Mouse (Mus musculus): ENCODE measurements around the gene Prpf40b. TPM values are rescaled to one million over a fixed set of nuclear protein-coding genes. Genes with fewer than 3 reads are reported as not detected.

The Prpf40b gene
- polyA plus RNA-seq, 1 experiment from 2014 or later: 113 TPM

DNA sequence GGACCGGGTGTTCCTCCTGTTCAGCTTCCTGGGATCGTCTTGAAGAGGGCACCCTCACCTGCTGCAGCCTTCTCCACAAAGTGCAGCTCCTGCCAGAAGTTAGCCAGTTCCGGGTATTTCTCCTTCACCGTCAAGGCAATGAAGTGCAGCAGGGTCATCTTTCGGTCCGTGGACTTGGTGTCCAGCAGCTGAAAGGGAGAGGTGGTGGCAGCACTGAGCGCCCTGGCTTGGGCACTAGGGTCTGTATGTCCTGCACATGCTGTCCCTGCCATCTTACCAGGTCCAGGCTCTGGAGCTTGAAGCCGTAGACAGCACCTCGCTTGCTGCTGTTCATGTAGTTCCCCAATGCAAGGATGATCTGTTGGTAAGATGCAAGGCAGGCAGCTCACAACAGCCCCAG lies 26.1 kb downstream of the Prpf40b start:
- no peak overlapping the region for H3K4me3 ChIP-seq (ENCODE audit: low read depth, low read length)
- H3K4me1 ChIP-seq (ENCODE audit: control insufficient read depth, insufficient read depth, low read length): no peaks in the 10 kb centered on the region
- WGBS: 88% methylated on average over 9 of the region's 9 CpGs
- H3K36me3 ChIP-seq (ENCODE audit: control insufficient read depth, insufficient read depth, low read length): peaks cover 48% of the 10 kb centered on the region
- ATAC-seq (ENCODE audit: low read depth): no peak
- H3K9ac ChIP-seq (replicated peaks; ENCODE audit: low read depth, low read length): no peak overlapping the region
- H3K9me3 ChIP-seq (ENCODE audit: control insufficient read depth, low read length): no peaks in the 10 kb centered on the region
- no peaks in the 10 kb centered on the region for H3K27me3 ChIP-seq (ENCODE audit: control insufficient read depth, insufficient read depth, low read length)
- H3K27ac ChIP-seq (ENCODE audit: low read depth, low read length): no peak overlapping the region
- no peak overlapping the region for H3K4me2 ChIP-seq (ENCODE audit: low read depth, low read length)

DNA sequence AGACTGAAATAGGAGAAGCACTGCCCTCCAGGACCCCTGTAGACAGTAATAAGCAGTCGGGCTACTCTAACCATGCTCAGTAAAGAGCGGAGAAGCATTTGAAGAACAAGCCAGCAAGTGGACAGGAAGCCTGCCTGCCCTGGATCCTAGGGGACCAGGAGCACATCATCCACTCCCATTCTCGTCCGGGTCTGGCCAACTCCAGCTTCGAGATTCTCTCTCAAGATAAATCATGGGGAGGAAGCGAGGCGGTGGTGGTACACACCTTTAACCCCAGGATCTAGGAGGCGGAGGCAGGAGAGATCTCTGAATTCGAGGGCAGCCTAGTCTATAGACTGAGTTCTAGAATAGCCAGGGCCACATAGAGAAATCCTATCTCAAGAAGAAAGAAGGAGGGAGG lies 29.3 kb downstream of the Prpf40b start:
- no peaks in the 10 kb centered on the region for H3K27me3 ChIP-seq (ENCODE audit: control insufficient read depth, insufficient read depth, low read length)
- H3K9me3 ChIP-seq (ENCODE audit: control insufficient read depth, low read length): no peaks in the 10 kb centered on the region
- WGBS: 79% methylated on average over 9 of the region's 9 CpGs
- H3K4me2 ChIP-seq (ENCODE audit: low read depth, low read length): no peak overlapping the region
- no peak for ATAC-seq (ENCODE audit: low read depth)
- H3K36me3 ChIP-seq (ENCODE audit: control insufficient read depth, insufficient read depth, low read length): peaks cover 30% of the 10 kb centered on the region
- H3K4me3 ChIP-seq (ENCODE audit: low read depth, low read length): no peak overlapping the region
- no peak overlapping the region for H3K27ac ChIP-seq (ENCODE audit: low read depth, low read length)
- H3K4me1 ChIP-seq (ENCODE audit: control insufficient read depth, insufficient read depth, low read length): no peaks in the 10 kb centered on the region
- H3K9ac ChIP-seq (replicated peaks; ENCODE audit: low read depth, low read length): no peak overlapping the region

DNA sequence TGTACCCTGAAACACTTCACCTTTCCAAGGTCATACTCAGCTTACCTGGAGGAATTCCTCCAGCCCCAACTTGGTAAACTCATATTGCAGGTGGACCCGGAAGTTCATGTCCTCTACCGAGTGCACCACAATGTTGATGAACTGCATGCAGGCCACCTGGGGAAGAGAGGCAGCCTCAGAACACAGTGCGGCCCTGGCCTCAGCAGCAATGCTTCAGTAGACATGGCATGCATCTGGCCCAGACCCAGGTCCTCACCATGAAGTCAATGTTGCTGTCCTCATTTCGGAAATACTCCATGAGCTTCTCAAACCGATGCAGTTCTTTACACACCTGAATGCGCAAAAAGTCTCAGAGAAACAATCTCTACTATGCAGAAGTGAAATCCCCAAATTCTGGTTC lies 30.7 kb downstream of the Prpf40b start:
- Histone ChIP-seq H3K27ac (ENCODE audit: low read depth, low read length) (no peak overlapping the region), H3K9ac (replicated peaks; ENCODE audit: low read depth, low read length) (no peak overlapping the region), H3K4me1 (ENCODE audit: control insufficient read depth, insufficient read depth, low read length) (no peaks in the 10 kb centered on the region), H3K4me3 (ENCODE audit: low read depth, low read length) (no peak overlapping the region), H3K27me3 (ENCODE audit: control insufficient read depth, insufficient read depth, low read length) (no peaks in the 10 kb centered on the region), H3K36me3 (ENCODE audit: control insufficient read depth, insufficient read depth, low read length) (peaks cover 19% of the 10 kb centered on the region), H3K4me2 (ENCODE audit: low read depth, low read length) (no peak overlapping the region), H3K9me3 (ENCODE audit: control insufficient read depth, low read length) (no peaks in the 10 kb centered on the region)
- no peak for ATAC-seq (ENCODE audit: low read depth)
- 96% methylated on average over 6 of the region's 6 CpGs for whole genome bisulfite sequencing

DNA sequence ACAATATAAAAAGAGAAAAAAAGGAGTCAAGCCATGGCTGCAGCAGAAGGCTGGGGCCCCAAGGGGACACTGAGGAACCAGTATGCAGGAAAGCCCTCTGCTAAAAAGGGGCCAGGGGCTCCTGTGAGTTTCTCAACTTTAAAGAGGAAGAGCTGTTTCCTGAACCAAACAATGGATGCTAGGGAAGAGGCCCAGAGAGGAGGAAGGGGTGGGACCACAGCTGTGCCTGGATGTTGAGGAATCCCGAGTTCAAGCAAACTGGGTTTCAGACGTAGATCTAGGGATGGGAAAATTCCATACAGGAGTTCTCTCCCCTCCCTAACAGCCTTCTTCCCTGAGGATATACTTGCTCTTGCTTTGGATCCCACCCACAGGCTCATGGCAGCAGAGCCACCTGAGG lies 31.5 kb downstream of the Prpf40b start:
- Histone ChIP-seq H3K4me3 (ENCODE audit: low read depth, low read length) (no peak overlapping the region), H3K27me3 (ENCODE audit: control insufficient read depth, insufficient read depth, low read length) (no peaks in the 10 kb centered on the region), H3K27ac (ENCODE audit: low read depth, low read length) (no peak overlapping the region), H3K4me1 (ENCODE audit: control insufficient read depth, insufficient read depth, low read length) (no peaks in the 10 kb centered on the region), H3K4me2 (ENCODE audit: low read depth, low read length) (no peak overlapping the region), H3K9ac (replicated peaks; ENCODE audit: low read depth, low read length) (no peak overlapping the region), H3K36me3 (ENCODE audit: control insufficient read depth, insufficient read depth, low read length) (peaks cover 11% of the 10 kb centered on the region), H3K9me3 (ENCODE audit: control insufficient read depth, low read length) (no peaks in the 10 kb centered on the region)
- 45% methylated on average over 2 of the region's 2 CpGs for WGBS
- ATAC-seq (ENCODE audit: low read depth): no peak

DNA sequence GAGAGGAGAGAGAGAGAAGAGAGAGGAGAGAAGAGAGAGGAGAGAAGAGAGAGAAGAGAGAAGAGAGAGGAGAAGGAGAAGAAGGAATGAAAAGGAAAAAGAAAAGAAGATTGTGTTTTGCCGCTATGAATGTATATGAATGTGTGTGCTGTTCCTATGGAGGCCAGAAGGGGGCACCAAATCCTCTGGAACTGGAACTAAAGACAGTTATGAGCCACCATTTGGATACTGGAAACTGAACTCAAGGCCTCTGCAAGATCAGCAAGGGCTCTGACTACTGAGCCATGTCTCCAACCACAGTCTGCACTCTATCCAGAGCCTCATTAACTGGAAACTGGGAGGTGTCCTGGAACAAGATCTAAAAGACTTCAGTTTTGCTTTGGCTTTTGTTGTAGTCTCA lies 32.1 kb downstream of the Prpf40b start:
- Histone ChIP-seq H3K9me3 (ENCODE audit: control insufficient read depth, low read length) (no peaks in the 10 kb centered on the region), H3K36me3 (ENCODE audit: control insufficient read depth, insufficient read depth, low read length) (peaks cover 8% of the 10 kb centered on the region), H3K4me1 (ENCODE audit: control insufficient read depth, insufficient read depth, low read length) (no peaks in the 10 kb centered on the region), H3K4me2 (ENCODE audit: low read depth, low read length) (no peak overlapping the region), H3K27ac (ENCODE audit: low read depth, low read length) (no peak overlapping the region), H3K9ac (replicated peaks; ENCODE audit: low read depth, low read length) (no peak overlapping the region), H3K27me3 (ENCODE audit: control insufficient read depth, insufficient read depth, low read length) (no peaks in the 10 kb centered on the region), H3K4me3 (ENCODE audit: low read depth, low read length) (no peak overlapping the region)
- ATAC-seq (ENCODE audit: low read depth): no peak
- WGBS: 75% methylated on average over 1 of the region's 1 CpGs

DNA sequence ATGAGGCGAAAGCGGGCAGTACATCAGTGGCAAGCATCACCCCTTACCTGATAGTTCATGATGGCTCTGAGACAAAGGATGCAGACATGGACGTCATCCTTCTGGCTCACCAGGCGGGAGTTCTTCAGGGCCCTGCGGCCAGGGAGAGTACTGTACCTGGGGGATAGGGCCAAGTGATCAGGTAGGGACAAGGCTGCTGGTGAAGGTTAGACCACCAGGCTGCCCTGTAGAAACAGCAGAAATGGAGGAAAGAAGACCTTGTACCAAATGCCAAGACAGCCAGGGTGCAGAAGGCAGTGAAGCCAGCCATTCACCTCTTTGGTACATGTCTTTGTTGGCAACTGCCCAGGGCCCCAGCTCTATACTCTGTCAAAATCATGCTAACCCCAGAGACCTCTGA lies 33.1 kb downstream of the Prpf40b start:
- Histone ChIP-seq H3K4me2 (ENCODE audit: low read depth, low read length) (no peak overlapping the region), H3K36me3 (ENCODE audit: control insufficient read depth, insufficient read depth, low read length) (peaks cover 8% of the 10 kb centered on the region), H3K4me1 (ENCODE audit: control insufficient read depth, insufficient read depth, low read length) (0 out of 2 replicates have a peak, but pooled peaks cover under 1% of the 10 kb centered on the region), H3K9me3 (ENCODE audit: control insufficient read depth, low read length) (no peaks in the 10 kb centered on the region), H3K4me3 (ENCODE audit: low read depth, low read length) (no peak overlapping the region), H3K9ac (replicated peaks; ENCODE audit: low read depth, low read length) (no peak overlapping the region), H3K27me3 (ENCODE audit: control insufficient read depth, insufficient read depth, low read length) (no peaks in the 10 kb centered on the region), H3K27ac (ENCODE audit: low read depth, low read length) (no peak overlapping the region)
- WGBS: 97% methylated on average over 5 of the region's 5 CpGs
- ATAC-seq (ENCODE audit: low read depth): no peak

DNA sequence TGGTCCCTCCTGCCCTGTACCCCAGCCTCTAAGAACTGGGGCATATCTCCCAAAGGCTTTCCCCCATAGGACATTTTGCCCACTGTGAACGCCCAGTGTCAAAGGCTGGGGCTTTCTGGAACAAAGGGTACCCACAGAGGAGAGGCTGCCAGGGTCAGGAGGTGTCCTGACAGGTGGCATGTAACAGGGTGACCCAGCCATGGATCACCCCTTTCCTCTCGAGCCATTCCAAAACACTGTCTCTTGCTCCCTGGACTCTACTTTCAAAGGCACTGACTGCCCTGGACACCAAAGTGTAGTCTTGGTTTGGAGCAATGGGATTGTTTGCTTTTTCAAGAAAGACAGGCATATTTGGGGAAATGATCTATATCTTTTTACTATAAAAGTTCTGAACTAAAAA lies 35.4 kb downstream of the Prpf40b start:
- no peak for ATAC-seq (ENCODE audit: low read depth)
- H3K4me2 ChIP-seq (ENCODE audit: low read depth, low read length): no peak overlapping the region
- H3K9ac ChIP-seq (replicated peaks; ENCODE audit: low read depth, low read length): no peak overlapping the region
- H3K4me3 ChIP-seq (ENCODE audit: low read depth, low read length): no peak overlapping the region
- no peak overlapping the region for H3K27ac ChIP-seq (ENCODE audit: low read depth, low read length)
- no peaks in the 10 kb centered on the region for H3K9me3 ChIP-seq (ENCODE audit: control insufficient read depth, low read length)
- peaks cover under 1% of the 10 kb centered on the region for H3K36me3 ChIP-seq (ENCODE audit: control insufficient read depth, insufficient read depth, low read length)
- 85% methylated on average over 2 of the region's 2 CpGs for WGBS
- no peaks in the 10 kb centered on the region for H3K27me3 ChIP-seq (ENCODE audit: control insufficient read depth, insufficient read depth, low read length)
- 0 out of 2 replicates have a peak, but pooled peaks cover 4% of the 10 kb centered on the region for H3K4me1 ChIP-seq (ENCODE audit: control insufficient read depth, insufficient read depth, low read length)

DNA sequence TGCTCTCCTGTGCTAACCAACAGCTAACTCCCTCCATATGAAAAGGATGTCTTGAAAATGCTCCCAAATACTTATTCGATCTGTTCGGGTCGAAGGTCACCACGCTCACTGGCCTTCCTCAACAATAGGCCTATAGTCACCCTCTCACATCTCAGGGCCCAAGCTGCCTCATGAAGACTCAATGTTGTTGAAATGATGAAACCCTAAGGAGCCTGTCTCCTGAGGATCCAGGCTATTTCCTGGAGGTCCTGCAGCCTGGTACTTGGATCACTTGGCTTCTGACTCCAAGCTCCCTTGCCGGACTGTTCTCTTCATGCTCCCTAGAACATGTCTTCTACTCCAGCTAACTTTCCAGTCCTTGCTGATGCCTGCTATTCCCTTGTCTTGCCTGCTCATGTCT lies 36.5 kb downstream of the Prpf40b start:
- H3K4me1 ChIP-seq (ENCODE audit: control insufficient read depth, insufficient read depth, low read length): 0 out of 2 replicates have a peak, but pooled peaks cover 4% of the 10 kb centered on the region
- 82% methylated on average over 5 of the region's 5 CpGs for WGBS

DNA sequence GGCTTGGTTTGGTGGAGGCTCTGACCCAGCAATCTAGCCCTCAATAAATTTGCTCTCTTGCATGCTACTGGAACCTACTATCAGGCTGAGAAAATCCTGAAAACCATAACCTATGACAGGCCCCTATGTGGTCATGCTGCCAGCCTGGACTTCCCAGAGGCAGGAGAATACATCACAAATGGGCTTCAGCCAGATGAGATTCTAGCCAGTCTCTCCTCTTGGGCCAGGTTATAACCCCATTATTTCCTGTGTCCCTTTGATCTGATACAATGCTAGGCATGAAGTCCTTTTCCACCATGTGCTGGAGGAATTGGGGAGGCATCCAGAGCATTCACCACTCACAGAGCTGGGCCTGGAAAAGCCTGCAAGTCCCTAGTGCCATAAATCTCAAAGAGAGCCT lies 37.2 kb downstream of the Prpf40b start:
- no peak for ATAC-seq (ENCODE audit: low read depth)

More for the DNA sequence above, 36.5 kb downstream of the Prpf40b start:
- ATAC-seq (ENCODE audit: low read depth): no peak
- no peak overlapping the region for H3K27ac ChIP-seq (ENCODE audit: low read depth, low read length)
- H3K27me3 ChIP-seq (ENCODE audit: control insufficient read depth, insufficient read depth, low read length): no peaks in the 10 kb centered on the region
- no peaks in the 10 kb centered on the region for H3K9me3 ChIP-seq (ENCODE audit: control insufficient read depth, low read length)
- no peaks in the 10 kb centered on the region; the same call in 1 of the 2 replicates for H3K36me3 ChIP-seq (ENCODE audit: control insufficient read depth, insufficient read depth, low read length)
- H3K4me2 ChIP-seq (ENCODE audit: low read depth, low read length): no peak overlapping the region
- no peak overlapping the region for H3K9ac ChIP-seq (replicated peaks; ENCODE audit: low read depth, low read length)
- H3K4me3 ChIP-seq (ENCODE audit: low read depth, low read length): no peak overlapping the region

More for the DNA sequence above, 37.2 kb downstream of the Prpf40b start:
- Histone ChIP-seq H3K4me3 (ENCODE audit: low read depth, low read length) (no peak overlapping the region), H3K9ac (replicated peaks; ENCODE audit: low read depth, low read length) (no peak overlapping the region), H3K4me1 (ENCODE audit: control insufficient read depth, insufficient read depth, low read length) (0 out of 2 replicates have a peak, but pooled peaks cover 4% of the 10 kb centered on the region), H3K27ac (ENCODE audit: low read depth, low read length) (peak overlapping the region; percentile 50), H3K36me3 (ENCODE audit: control insufficient read depth, insufficient read depth, low read length) (no peaks in the 10 kb centered on the region; the same call in 1 of the 2 replicates), H3K9me3 (ENCODE audit: control insufficient read depth, low read length) (no peaks in the 10 kb centered on the region), H3K27me3 (ENCODE audit: control insufficient read depth, insufficient read depth, low read length) (no peaks in the 10 kb centered on the region), H3K4me2 (ENCODE audit: low read depth, low read length) (no peak overlapping the region)

Data from neural tube, embryonic 14.5 days (tissue).